Comparison of ENCODE assay signal across 17 mouse cellular contexts in the genomic region with DNA sequence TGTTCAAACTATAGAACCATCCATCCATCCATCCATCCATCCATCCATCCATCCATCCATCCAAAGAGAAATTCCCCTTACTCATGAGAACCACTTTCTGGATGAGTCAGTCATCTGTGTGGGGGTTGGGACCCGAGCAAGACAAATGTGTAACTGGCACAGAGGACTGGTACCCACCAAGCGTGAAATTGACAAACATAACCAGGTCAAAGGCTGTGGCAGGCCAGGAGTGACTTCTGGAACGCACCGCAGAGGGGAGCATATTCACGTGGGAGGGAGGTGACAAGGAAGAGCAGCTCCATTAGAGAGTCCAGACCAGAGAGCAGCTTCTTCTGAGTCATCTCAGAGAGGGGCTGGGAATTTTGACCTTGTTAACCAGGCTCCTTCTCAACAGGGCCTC. TPM values are rescaled to one million over a fixed set of nuclear protein-coding genes. Genes with fewer than 3 reads are reported as not detected.
"Had no signal": no experiment of that assay in that cellular context is flagged by ENCODE, and none has a peak within 500 bp of the region (broad histone marks: within the 10 kb centered on the region; RNA-seq: fewer than 3 reads in every experiment).

No protein-coding gene starts in this region.

- H3K4me2 ChIP-seq: limb, embryonic 13.5 days; midbrain, embryonic 13.5 days; stomach, embryonic 15.5 days had no signal

- H3K36me3 ChIP-seq: stomach, embryonic 15.5 days had no signal

- H3K27ac ChIP-seq: limb, embryonic 13.5 days; liver, embryonic 14.5 days; midbrain, embryonic 13.5 days; stomach, embryonic 15.5 days had no signal

- H3K9ac ChIP-seq: limb, embryonic 13.5 days; liver, embryonic 14.5 days; midbrain, embryonic 13.5 days; stomach, embryonic 15.5 days had no signal

- H3K4me1 ChIP-seq: limb, embryonic 13.5 days; midbrain, embryonic 13.5 days; stomach, embryonic 15.5 days had no signal

- ATAC-seq: lung, postnatal 0 days; midbrain, embryonic 13.5 days had no signal

- DNase-seq: left cerebral cortex, postnatal 4 days; lung, adult 18-20 months; lung, postnatal 36 days; right cerebral cortex, postnatal 14 days; thymus, postnatal 36 days had no signal

- H3K9me3 ChIP-seq: limb, embryonic 13.5 days; midbrain, embryonic 13.5 days; stomach, embryonic 15.5 days had no signal

- H3K4me3 ChIP-seq: limb, embryonic 13.5 days; midbrain, embryonic 13.5 days; stomach, embryonic 15.5 days had no signal

- H3K27me3 ChIP-seq: limb, embryonic 13.5 days; midbrain, embryonic 13.5 days; stomach, embryonic 15.5 days had no signal

RNA-seq across cellular contexts. Expression of a gene that starts 1.5 kb away (rescaled TPM):
- total RNA-seq: left cerebral cortex, postnatal 10 days; liver, adult 2 months; megakaryocyte progenitor cell, adult 5-6 weeks; midbrain, postnatal 0 days had no signal
- polyA plus RNA-seq: intestine, embryonic 14.5 days; large intestine, adult 2 months; liver, adult 2 months; liver, embryonic 14.5 days; neural tube, embryonic 14.5 days; stomach, embryonic 15.5 days had no signal

RNA-seq across cellular contexts. Expression of a gene that starts 38.2 kb away (rescaled TPM):
- total RNA-seq: megakaryocyte progenitor cell, adult 5-6 weeks had no signal
